Mouse (Mus musculus) lung, postnatal 36 days (tissue): ENCODE data around the gene Sirt1.
"Not testable (repeated sequence)": the region's sequence is repeated elsewhere in the genome, so short reads cannot be mapped to it uniquely, and the experiment has no call there.

ENCODE experiments used
- DNase-seq: peaks from one replicate; pipeline ENCODE4 v3.0.0; 2022; ENCODE audit warnings: mixed read lengths

Sirt1 gene

GRCm38 (mm10) chr10:63386444-63386843 is 4.9 kb upstream of the Sirt1 start:
- peak; percentile 90 for DNase-seq

GRCm38 (mm10) chr10:63385897-63386296 is 4.4 kb upstream of the Sirt1 start:
- DNase-seq: not testable (repeated sequence)

DNA sequence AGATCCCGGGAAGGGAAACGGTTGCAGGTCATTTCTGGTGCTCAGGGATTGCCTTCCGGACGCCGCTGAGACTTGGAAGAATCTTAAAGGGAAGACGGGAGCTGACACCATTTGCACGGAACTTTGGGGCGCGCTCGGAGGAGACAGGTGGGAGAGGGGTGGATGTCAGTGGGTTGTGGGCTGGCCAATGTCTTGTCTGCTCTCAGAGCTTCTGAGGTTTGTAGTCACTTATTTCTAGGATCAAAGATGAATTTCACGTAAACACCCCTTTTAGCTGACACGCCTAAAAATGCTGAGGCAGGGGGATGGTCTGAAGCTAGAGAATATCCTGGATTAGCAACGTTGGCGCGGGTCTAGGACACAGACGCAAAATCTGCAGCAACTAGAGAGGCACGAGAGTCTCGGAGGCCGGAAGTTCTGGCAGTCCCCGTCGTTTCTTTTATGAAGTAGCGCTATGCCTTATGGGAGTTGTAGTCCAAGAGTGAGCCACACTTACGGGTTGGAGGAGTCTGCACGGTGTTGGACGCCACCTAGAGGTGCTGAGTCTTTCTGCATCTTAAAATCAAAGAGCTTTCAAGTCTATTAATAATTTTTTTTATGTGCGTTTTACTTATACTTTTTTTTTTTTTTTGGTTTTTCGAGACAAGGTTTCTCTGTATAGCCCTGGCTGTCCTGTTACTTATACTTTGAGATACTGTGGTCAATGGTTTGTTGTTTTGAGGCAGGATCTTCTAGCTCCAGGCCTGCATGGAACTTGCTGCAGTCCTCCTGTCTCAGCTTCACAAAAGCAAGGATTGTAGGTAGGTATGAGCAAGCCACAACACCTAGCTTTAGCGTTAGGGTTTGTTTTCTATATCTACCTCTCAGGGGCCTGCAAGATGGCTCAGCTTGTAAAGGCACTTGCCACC is 1.1 kb upstream of the Sirt1 start, which contains the start of gene Dnajc12:
Gene Dnajc12 (plus strand): TSS at position 72 of the 908 bp plus-strand sequence.
- peak; percentile 97 for DNase-seq

DNA sequence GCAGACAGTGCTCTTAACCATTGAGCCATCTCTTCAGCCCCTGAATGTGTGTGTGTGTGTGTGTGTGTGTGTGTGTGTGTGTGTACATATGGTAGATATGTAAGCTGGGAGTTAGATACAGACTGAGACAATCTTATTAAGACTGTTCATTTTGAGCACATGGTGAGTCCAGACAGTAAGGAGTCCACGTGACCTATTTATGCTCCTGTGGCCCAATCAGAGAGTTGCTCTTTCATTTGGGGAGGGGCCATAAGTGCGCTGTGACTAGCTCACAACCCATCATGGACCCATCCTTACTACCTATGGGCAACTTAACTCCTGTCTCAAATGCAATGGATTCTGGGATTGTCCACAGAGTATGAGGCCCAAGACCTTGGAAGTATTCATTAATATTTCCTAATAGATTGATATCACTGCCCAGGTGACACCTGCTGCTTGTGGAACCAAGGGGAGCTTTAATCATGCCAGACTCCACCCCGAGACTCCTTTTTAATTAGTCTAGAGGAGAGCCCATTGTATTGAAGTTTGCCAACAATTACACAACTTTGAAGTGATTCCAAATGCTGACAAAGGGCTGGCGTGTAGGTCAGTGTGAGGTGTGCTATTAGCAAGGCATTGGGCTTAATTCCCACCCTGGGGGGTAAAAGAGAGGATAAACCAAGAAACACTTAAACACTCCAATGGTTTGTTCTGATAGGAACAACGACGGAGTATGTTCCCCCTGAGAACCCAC is 2.4 kb downstream of the Sirt1 start:
- DNase-seq: no peak

DNA sequence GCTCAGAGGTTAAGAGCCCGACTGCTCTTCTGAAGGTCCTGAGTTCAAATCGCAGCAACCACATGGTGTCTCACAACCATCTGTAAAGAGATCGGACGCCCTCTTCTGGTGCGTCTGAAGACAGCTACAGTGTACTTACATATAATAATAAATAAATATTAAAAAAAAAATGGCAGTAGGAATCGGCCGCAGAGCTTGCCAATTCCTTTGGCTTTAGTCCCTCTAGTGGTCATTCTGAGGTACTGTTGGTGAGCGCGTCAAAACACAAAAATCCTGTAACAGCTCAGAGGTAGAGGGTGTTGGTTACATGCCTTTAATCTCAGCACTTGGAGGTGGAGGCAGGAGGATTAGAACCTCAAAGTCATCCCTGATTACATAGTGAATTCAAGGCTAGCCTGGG is 4.0 kb downstream of the Sirt1 start:
- peak; percentile 81 for DNase-seq

- no peak for DNase-seq
Observed at GRCm38 (mm10) chr10:63376303-63376702, 5.2 kb downstream of the Sirt1 start.

DNA sequence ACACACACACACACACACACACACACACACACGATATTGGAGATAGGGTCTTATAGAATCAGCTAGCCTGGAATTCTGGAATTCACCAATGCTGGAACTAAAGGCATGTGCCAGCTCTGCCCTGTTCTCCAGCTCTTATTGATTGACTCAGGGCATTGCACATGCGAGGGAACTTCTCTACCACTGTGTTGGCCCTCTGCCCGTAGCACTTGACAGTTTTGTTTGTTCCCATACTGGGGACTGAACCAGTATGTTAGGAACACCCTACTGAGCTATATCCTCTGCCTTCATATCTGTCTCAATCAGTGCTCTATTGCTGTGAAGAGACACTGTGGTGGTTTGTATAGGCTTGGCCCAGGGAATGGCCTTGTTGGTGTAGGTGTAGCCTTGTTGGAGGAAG is 13.5 kb downstream of the Sirt1 start:
- DNase-seq: peak; percentile 66

GRCm38 (mm10) chr10:63367386-63367785 is 14.1 kb downstream of the Sirt1 start:
- no peak for DNase-seq

GRCm38 (mm10) chr10:63365918-63366455 is 15.5 kb downstream of the Sirt1 start:
- DNase-seq: peak; percentile 6

GRCm38 (mm10) chr10:63360502-63360901 is 21.0 kb downstream of the Sirt1 start:
- no peak for DNase-seq

DNA sequence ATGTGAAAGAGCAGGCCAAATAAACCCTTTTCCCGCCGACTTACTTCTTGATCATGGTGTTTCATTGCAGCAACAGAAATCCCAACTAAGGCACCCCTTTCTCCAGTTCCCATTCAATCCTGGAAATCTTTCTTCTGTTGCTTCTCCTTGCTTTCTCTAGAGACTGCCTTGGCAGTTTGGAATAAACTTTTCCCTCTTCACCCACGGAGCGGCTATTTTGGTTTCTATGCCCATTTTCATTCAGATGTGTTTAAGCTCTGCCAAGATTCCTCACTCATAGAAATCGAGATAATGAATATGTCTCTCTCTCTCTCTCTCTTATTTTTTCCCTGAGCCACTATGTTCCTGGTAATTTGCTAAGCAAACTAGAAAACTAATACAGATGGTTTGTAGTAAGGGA is 29.4 kb downstream of the Sirt1 start:
- DNase-seq: no peak

DNA sequence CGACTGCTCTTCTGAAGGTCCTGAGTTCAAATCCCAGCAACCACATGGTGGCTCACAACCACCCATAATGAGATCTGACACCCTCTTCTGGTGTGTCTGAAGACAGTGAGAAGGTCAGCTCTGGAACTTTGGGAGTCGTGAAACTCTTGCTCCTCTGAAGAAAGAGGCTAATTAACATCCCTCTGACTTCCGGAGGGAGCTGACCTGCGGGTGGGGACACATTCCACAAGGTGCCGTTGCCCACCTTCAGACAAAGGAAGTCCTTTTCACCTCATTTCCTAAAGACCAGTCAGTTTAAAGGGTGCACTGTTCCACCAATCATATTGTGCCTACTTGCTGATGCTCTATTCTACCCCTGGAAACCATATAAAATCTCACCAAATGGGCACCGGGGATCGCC is 30.4 kb downstream of the Sirt1 start:
- not testable (repeated sequence) for DNase-seq

DNA sequence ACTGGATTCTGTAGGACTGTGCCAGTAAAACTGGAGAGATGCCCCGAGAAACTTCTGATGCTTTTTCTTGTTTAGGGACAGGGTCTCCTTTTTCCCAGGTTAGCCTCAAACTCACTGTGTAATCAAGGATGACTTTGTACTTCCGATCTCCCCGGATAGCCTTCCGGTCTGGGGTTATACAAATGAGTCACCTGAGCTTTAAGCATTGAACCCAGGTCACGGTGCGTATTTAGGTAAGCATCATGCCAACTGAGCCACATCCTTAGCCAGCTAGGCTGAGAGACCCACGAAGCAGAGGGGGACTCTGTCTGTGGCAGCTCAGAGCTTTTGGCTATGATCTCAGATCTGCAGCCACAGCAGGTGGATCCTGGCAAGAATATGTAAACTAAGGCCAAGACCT is 30.8 kb downstream of the Sirt1 start:
- no peak for DNase-seq

DNA sequence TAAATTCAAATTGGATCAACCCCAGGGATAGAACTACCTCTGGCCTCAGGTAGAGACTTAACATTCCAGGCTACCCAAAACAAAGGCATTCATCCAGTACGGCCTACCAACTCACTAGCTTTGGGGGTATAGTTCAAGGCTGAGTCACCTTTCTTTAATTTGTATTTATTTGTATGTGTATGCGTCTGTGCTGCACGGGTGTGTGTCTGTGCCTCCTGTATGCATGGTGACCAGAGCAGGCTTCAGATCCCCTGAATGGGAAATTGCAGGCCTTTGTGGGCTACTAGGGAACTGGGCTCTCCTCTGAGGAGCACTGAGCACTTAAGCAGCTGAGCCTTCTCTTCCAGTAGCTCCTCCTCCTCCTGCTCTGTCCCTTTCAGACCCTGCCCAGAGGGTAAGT is 33.2 kb downstream of the Sirt1 start:
- DNase-seq: no peak

DNA sequence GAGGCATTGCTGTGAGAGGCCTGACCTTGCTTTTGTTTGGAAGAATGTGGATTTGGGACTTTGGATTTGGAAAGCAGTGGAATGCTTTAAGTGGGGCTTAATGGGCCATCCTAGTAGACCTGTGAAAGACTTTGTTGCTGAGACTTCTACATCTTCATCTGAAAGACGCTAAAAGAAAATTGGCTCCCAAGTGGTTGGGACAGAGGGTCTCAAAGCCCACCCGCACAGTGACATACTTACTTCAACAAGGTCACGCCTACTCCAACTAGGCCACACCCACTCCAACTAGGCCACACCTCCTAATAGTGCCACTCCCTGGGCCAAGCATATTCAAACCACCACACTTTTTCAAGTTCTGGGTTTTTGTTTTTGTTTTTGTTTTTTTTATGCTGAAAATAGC is 36.8 kb downstream of the Sirt1 start:
- no peak for DNase-seq

DNA sequence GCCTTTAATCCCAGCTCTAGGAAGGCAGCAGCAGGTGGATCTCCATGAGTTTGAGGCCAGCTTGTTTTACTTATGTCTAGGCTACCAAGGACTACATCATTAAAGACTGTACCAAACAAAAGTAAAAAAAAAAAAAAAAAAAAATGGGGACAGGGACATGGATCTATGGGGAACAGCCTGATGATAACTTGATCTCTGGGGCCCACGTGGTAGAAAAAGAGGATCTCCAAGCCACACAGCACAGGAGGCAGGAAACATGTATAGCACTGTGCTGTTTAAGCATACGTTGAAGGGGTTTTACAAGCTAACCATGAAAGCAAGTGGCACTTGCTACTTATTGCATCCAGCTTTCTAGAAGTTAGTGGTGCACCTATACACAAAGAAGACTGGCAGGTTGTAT is 40.2 kb downstream of the Sirt1 start:
- DNase-seq: no peak

GRCm38 (mm10) chr10:63338914-63339643 is 42.4 kb downstream of the Sirt1 start:
- DNase-seq: peak; percentile 93

GRCm38 (mm10) chr10:63337951-63338836 is 43.3 kb downstream of the Sirt1 start:
- DNase-seq: peak; percentile 56

GRCm38 (mm10) chr10:63337326-63337725 is 44.2 kb downstream of the Sirt1 start:
- DNase-seq: no peak

GRCm38 (mm10) chr10:63336901-63337300 is 44.6 kb downstream of the Sirt1 start:
- no peak for DNase-seq

- DNase-seq: no peak
Observed at GRCm38 (mm10) chr10:63327091-63327490, 54.4 kb downstream of the Sirt1 start.

GRCm38 (mm10) chr10:63313726-63314125 is 67.8 kb downstream of the Sirt1 start:
- DNase-seq: no peak
